Mouse (Mus musculus) embryonic fibroblast, embryonic 13.5 days (primary cell): ENCODE results near the gene Spib.

Experiments
- CTCF ChIP-seq: IDR thresholded peaks from 2 replicates; pipeline ENCODE4 v1.5.1; 2011; ENCODE audit warnings: mild to moderate bottlenecking, control low read depth, low read length, moderate library complexity, borderline replicate concordance; ENCODE audit not compliant: insufficient read depth
- POLR2A ChIP-seq: IDR thresholded peaks from 2 replicates; pipeline ENCODE4 v1.6.1; 2011; ENCODE audit warnings: low read depth, mild to moderate bottlenecking, control low read depth, low read length, moderate library complexity

DNA sequence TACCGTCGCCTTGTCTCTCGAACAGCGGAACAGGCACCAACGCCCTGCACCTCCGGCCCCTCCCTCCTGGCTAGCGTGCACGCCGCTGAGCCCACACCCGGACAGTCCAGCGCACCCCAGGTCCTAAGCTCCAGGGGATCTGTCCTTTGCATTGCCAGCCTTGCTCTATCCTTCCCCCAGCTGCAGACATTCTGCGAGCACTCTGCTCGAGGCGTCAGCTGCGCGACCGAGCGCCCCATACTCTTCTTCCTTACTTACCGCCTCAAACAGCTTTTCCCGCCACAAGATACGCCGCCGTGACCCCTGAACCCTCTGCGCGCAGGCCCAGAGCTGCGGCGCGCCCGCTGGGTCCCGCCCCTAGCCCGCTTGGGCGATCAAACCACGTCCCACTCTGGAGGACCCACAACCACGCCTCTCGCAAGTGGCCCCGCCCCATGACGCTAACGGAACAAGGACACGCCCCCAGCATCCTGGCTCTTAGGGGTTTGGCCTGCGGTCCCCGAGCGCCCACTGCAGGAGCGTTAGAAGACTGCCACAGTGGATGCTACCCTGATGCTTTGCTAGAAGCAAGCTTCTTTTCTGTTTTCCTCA lies 16.7 kb upstream of the Spib start, which contains the start of gene Pold1:
- TF ChIP-seq POLR2A = peak; percentile 46; the same call in 1 of the 2 replicates
- TF ChIP-seq CTCF = peak; percentile 49
